Mouse (Mus musculus) stomach, embryonic 15.5 days (tissue): ENCODE measurements around the gene Hps3. TPM values are rescaled to one million over a fixed set of nuclear protein-coding genes. Genes with fewer than 3 reads are reported as not detected.
"Not testable (repeated sequence)": the region's sequence is repeated elsewhere in the genome, so short reads cannot be mapped to it uniquely, and the experiment has no call there.

ENCODE experiments used
- ATAC-seq: fragments of 200-750 bp; cut with Nextera tagmentation; 2 replicates; pipeline ENCODE4 v1.8.0; 2017; ENCODE audit warnings: low read depth, moderate number of reproducible peaks, moderate TSS enrichment; ENCODE audit not compliant: insufficient read depth, low FRiP score
- H3K27ac ChIP-seq: fragments of 300-500 bp; sonication (generic); 2 replicates; pipeline ENCODE4 v1.5.1; 2015; ENCODE audit warnings: mild to moderate bottlenecking, inconsistent platforms
- H3K27me3 ChIP-seq: fragments of 300-500 bp; sonication (generic); replicated peaks from 2 replicates; pipeline ENCODE4 v1.6.1; 2015; ENCODE audit warnings: inconsistent platforms
- H3K36me3 ChIP-seq: fragments of 300-500 bp; sonication (generic); 2 replicates; pipeline ENCODE4 v1.6.1; 2015; ENCODE audit warnings: inconsistent platforms
- H3K4me1 ChIP-seq: fragments of 300-500 bp; sonication (generic); 2 replicates; pipeline ENCODE4 v1.6.1; 2015; ENCODE audit warnings: inconsistent platforms
- H3K4me2 ChIP-seq: fragments of 300-500 bp; sonication (generic); 2 replicates; pipeline ENCODE4 v1.6.1; 2015; ENCODE audit warnings: mild to moderate bottlenecking, inconsistent platforms
- H3K4me3 ChIP-seq: fragments of 300-500 bp; sonication (generic); replicated peaks from 2 replicates; pipeline ENCODE4 v1.5.1; 2015; ENCODE audit warnings: inconsistent platforms
- H3K9ac ChIP-seq: fragments of 300-500 bp; sonication (generic); 2 replicates; pipeline ENCODE4 v1.6.1; 2015; ENCODE audit warnings: inconsistent platforms
- H3K9me3 ChIP-seq: fragments of 300-500 bp; sonication (generic); 2 replicates; pipeline ENCODE4 v1.6.1; 2016; ENCODE audit warnings: inconsistent platforms
- WGBS: fragments of 180-500 bp; shearing (Covaris S2); methylation state at CpG from one replicate; pipeline ENCODE4 v1.1.7; 2015; 5-methylcytosine and 5-hydroxymethylcytosine counted together
- polyA plus RNA-seq: library from polyadenylated mRNA; unstranded; fragments of >200 nt; fragmentation: Nextera tagmentation; extraction: Ambion mirVana; gene quantifications from 2 replicates; pipeline ENCODE4 v1.2.1, GENCODE M21; 2015

Gene Hps3
- 8.9 and 9.5 TPM in 2 replicates for polyA plus RNA-seq

- H3K27ac ChIP-seq: peak within 1 kb of the TSS; percentile 75; the same call in 1 of the 2 replicates
- WGBS: under 1% methylated on average over 47 of the region's 47 CpGs
- H3K36me3 ChIP-seq: no peaks in the 10 kb centered on the region
- peak within 1 kb of the TSS; percentile 33; the same call in 1 of the 2 replicates for H3K9ac ChIP-seq
- ATAC-seq: peak; percentile 99
- H3K4me1 ChIP-seq: peaks cover 3% of the 10 kb centered on the region; the same call in 1 of the 2 replicates
- H3K4me2 ChIP-seq: peak within 1 kb of the TSS; percentile 75
- H3K27me3 ChIP-seq: no peaks in the 10 kb centered on the region
- H3K4me3 ChIP-seq: peak within 1 kb of the TSS; percentile 76
- no peaks in the 10 kb centered on the region for H3K9me3 ChIP-seq
These were observed at the start of gene Hps3 for GRCm38 (mm10) chr3:20034719-20035404. Gene Hps3, minus strand, starts transcription at chr3:20035315.

DNA sequence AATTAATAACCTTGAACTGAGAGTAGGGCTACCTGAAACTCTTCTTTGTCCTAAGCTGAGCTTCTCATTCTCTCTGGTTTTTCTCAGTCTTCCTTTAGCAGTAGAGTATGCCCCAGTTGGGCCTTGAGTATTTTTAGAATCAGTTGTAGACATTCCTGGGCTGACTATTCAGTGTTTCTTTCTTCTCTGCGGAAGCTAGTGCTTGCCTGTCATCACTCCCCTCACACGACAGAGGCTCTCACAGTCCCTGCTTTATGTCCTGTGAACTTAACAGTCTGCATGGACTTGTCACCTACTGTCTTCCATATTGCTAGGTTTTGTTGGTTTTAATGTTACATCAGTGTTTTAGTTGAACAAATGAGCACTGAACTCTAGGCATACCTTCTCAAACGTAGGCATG is 47.0 kb upstream of the Hps3 start:
- Histone ChIP-seq H3K9me3 (no peaks in the 10 kb centered on the region), H3K36me3 (no peaks in the 10 kb centered on the region), H3K4me3 (no peak overlapping the region), H3K9ac (no peak overlapping the region), H3K27ac (no peak overlapping the region), H3K4me2 (no peak overlapping the region), H3K4me1 (no peaks in the 10 kb centered on the region), H3K27me3 (no peaks in the 10 kb centered on the region)
- 77% methylated on average over 3 of the region's 3 CpGs for WGBS
- no peak for ATAC-seq

DNA sequence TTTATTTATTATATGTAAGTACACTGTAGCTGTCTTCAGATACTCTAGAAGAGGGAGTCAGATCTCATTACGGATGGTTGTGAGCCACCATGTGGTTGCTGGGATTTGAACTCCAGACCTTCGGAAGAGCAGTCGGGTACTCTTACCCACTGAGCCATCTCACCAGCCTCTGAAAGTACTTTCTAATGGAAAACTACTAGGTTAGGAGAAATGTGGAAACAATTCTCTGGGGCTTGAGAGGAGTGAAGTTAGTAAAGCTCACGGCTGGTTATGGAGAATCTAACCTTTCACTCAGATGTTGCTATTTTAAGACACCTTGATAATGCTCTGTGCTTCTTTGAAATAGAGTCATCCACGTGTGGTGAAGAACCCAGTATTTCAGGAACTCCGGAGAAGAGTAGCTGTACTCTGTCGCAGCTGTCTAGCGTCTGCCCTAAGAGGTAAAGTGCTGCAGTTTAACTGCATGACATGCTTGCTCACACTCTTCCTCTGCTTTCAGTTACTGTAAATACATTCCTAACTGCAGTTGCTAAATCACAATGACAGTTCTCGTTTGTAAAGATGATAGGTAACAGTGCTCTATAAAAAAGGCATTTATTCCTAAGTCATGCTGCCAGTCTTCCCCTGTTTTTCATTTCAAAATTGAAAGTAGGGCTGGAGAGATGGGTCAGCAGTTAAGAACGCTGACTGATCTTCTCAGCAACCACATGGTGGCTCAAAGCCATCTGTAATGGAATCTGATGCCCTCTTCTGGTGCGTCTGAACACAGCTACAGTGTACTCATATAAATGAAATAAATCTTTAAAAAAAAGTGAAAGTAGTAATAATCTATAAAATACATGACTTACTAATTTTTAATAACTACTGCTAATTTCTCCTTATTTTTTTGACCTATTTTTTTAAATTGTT is 41.3 kb upstream of the Hps3 start:
- ATAC-seq: no peak
- Histone ChIP-seq H3K4me2 (no peak overlapping the region), H3K4me1 (no peaks in the 10 kb centered on the region), H3K27me3 (no peaks in the 10 kb centered on the region), H3K9ac (no peak overlapping the region), H3K4me3 (no peak overlapping the region), H3K36me3 (peaks cover 3% of the 10 kb centered on the region; the same call in 1 of the 2 replicates), H3K27ac (no peak overlapping the region), H3K9me3 (no peaks in the 10 kb centered on the region)
- 76% methylated on average over 11 of the region's 11 CpGs for WGBS

- WGBS: under 1% methylated on average over 6 of the region's 9 CpGs
- Histone ChIP-seq H3K36me3 (peaks cover 6% of the 10 kb centered on the region; the same call in 1 of the 2 replicates), H3K4me1 (peaks cover 4% of the 10 kb centered on the region; the same call in 1 of the 2 replicates), H3K9me3 (no peaks in the 10 kb centered on the region), H3K27me3 (no peaks in the 10 kb centered on the region), H3K4me3 (peak overlapping the region; percentile 86), H3K27ac (no peak overlapping the region), H3K4me2 (peak overlapping the region; percentile 62), H3K9ac (no peak overlapping the region)
- no peak for ATAC-seq
These were observed 23.1 kb upstream of the Hps3 start for GRCm38 (mm10) chr3:20058197-20058541.

DNA sequence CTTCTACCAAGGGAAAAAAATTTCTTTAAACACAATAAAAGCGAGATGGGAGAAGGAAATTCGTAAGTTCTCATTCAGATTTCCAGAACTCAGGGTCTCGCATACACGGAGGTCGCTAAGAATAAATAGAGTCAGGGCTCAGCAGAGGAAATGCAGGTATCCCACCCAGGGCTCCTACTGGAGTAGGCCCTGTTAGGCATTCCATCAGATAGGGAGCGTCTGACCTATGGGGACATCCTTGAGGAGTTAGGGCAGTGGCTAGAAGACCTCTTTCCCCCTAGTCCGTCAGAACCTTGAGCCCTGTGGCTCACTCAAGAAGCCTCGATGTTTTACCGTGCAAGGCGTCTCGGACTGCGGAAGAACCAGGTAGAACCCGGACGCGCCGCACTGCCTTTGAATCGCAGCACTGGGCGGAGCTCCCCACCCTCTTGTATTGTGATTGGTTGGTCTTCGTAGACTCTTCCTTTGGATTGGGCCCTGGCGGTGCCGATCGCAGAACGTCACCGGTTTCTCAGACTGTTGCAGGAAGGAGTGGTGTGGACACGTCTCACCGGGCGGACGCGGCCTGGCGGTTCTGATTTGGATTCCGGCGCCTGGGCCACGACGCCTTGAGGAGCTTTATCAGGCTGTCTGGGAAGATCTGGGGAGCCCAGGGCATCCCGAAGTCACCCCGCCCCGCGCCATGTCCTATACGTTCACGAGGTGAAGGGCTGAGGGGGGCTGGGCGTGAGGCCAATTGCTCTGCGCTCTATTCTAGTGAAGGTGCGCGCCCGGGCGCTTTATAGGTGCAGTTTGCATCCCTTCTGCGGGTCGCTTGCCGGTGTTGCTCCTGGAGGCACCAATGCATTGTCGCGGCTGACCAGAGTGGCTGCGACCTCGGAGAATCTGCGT is 22.4 kb upstream of the Hps3 start, which contains the start of gene Hltf:
Gene Hltf (plus strand): TSS at position 506 of the 891 bp plus-strand sequence.
- H3K4me1 ChIP-seq: peaks cover 4% of the 10 kb centered on the region; the same call in 1 of the 2 replicates
- H3K4me2 ChIP-seq: peak within 1 kb of the TSS; percentile 62
- H3K4me3 ChIP-seq: peak within 1 kb of the TSS; percentile 86
- no peaks in the 10 kb centered on the region for H3K27me3 ChIP-seq
- H3K27ac ChIP-seq: peak within 1 kb of the TSS; percentile 71
- peak; percentile 100 for ATAC-seq
- H3K9me3 ChIP-seq: no peaks in the 10 kb centered on the region
- under 1% methylated on average over 49 of the region's 54 CpGs for WGBS
- H3K36me3 ChIP-seq: peaks cover 4% of the 10 kb centered on the region; the same call in 1 of the 2 replicates
- peak within 1 kb of the TSS; percentile 46; the same call in 1 of the 2 replicates for H3K9ac ChIP-seq

- H3K27ac ChIP-seq, H3K4me2 ChIP-seq, H3K4me1 ChIP-seq, H3K36me3 ChIP-seq, H3K9me3 ChIP-seq, ATAC-seq, H3K27me3 ChIP-seq, H3K9ac ChIP-seq, H3K4me3 ChIP-seq: not testable (repeated sequence)
- WGBS: 57% methylated on average over 3 of the region's 3 CpGs
These were observed 9.6 kb upstream of the Hps3 start for GRCm38 (mm10) chr3:20044736-20045135.

DNA sequence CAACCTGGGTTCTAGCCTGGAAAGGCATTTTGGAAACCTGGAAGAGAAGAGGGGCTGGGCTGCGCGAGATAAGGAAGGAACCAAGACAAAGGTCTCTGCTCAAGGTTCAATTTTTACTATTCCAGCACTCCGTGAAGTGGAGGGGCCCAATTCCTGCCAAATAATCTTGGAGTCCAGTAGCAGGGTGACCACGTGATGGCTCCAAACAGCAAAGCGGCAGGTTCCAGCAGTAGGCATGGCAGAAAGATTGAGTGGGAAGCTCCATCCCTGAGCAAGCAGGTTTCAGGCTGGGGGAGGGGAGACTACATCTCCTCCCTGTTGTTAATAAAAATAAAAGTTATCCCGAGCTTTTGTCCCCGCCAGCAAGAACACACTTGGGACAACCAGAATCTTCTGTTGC is 6.3 kb upstream of the Hps3 start:
- H3K9ac ChIP-seq, ATAC-seq, H3K36me3 ChIP-seq, H3K4me3 ChIP-seq, H3K27ac ChIP-seq, H3K4me1 ChIP-seq, H3K27me3 ChIP-seq, H3K4me2 ChIP-seq, H3K9me3 ChIP-seq: not testable (repeated sequence)
- WGBS: 87% methylated on average over 7 of the region's 7 CpGs

DNA sequence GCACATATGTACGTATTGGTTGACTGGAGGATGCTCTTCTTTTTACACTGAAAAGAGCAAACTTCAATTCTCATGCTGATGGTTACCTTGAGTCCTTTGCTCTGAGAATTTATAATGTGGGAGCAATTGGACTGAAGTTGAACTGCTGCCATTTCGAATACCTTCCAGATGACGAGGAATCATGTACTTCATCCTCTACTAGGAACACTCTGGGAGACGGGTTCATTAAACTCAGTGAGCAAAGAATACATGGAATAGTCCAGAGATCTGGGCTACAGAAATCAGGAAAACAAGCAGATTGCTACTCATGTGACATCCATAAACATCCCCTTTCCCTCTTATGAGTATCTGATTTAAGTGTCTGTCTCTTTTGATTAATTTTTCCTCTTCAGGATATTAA is 954 bp upstream of the Hps3 start:
- no peaks in the 10 kb centered on the region for H3K9me3 ChIP-seq
- H3K4me3 ChIP-seq: no peak overlapping the region
- H3K9ac ChIP-seq: no peak overlapping the region
- H3K27ac ChIP-seq: no peak overlapping the region
- no peak overlapping the region for H3K4me2 ChIP-seq
- peaks cover 3% of the 10 kb centered on the region; the same call in 1 of the 2 replicates for H3K4me1 ChIP-seq
- no peak for ATAC-seq
- H3K27me3 ChIP-seq: no peaks in the 10 kb centered on the region
- H3K36me3 ChIP-seq: no peaks in the 10 kb centered on the region
- 75% methylated on average over 4 of the region's 4 CpGs for WGBS

DNA sequence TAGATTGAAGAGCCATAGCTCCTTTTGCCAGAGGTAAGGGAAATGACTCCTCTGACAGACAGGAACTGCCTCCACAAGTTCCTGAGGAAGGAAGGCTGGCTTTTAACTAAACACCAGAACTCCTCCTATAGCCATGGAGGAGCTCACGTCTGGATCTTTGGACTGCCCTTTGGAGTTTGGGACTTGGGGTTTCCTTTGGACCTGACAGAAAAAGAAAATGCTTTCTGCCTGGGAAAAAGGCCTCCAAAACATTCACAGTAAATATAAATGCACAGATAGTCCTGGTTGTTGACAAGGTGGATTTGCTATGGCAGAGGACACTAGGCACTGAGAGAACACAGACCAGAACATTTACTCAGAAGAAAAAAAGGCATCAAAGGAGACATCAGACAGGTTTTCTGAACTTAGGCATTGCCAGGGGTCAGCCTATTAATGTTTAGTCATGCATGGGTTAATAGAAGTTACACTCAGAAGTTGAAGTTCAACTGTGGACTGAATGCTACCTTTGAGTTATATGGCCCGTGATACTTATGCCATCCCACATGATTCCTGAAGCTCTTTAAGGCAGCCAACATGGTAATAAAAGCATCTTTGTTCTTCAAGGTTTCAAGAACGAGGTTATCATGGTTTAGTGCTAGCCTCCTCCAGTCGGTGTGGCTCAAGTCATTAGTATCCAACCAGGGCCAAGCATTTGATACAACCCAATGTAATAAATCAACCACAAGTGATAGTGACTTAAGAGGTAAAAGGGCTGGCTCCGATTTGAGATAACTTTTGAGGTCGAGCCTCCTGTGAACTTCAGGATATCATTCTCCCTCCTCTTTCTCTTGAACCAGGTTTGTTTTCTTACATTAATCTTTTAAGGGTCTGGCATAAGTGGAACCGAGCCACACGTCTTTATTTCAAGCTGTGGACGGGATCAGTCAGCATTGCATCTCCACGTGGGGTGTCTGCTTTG is 1.1 kb downstream of the Hps3 start:
- Histone ChIP-seq H3K27ac (no peak overlapping the region), H3K4me1 (peaks cover 3% of the 10 kb centered on the region; the same call in 1 of the 2 replicates), H3K4me3 (peak overlapping the region; percentile 76), H3K36me3 (no peaks in the 10 kb centered on the region), H3K9ac (peak overlapping the region; percentile 33; the same call in 1 of the 2 replicates), H3K27me3 (no peaks in the 10 kb centered on the region), H3K9me3 (no peaks in the 10 kb centered on the region), H3K4me2 (peak overlapping the region; percentile 75)
- ATAC-seq: no peak
- 13% methylated on average over 10 of the region's 10 CpGs for WGBS

GRCm38 (mm10) chr3:20030807-20031206 is 4.3 kb downstream of the Hps3 start:
- no peaks in the 10 kb centered on the region for H3K36me3 ChIP-seq
- ATAC-seq: no peak
- no peaks in the 10 kb centered on the region for H3K27me3 ChIP-seq
- no peaks in the 10 kb centered on the region for H3K9me3 ChIP-seq
- no peak overlapping the region for H3K27ac ChIP-seq
- H3K4me1 ChIP-seq: peaks cover 3% of the 10 kb centered on the region; the same call in 1 of the 2 replicates
- no peak overlapping the region for H3K9ac ChIP-seq
- WGBS: 89% methylated on average over 6 of the region's 6 CpGs
- H3K4me3 ChIP-seq: no peak overlapping the region
- H3K4me2 ChIP-seq: no peak overlapping the region
